Mouse (Mus musculus): ENCODE results near the gene Fgfr2. TPM values are rescaled to one million over a fixed set of nuclear protein-coding genes. Genes with fewer than 3 reads are reported as not detected.
A peak's percentile ranks its signal among the peaks of the same experiment; 100 is the strongest.

Fgfr2 gene
- polyA plus RNA-seq, 1 experiment from 2014 or later, result 39.4 TPM

DNA sequence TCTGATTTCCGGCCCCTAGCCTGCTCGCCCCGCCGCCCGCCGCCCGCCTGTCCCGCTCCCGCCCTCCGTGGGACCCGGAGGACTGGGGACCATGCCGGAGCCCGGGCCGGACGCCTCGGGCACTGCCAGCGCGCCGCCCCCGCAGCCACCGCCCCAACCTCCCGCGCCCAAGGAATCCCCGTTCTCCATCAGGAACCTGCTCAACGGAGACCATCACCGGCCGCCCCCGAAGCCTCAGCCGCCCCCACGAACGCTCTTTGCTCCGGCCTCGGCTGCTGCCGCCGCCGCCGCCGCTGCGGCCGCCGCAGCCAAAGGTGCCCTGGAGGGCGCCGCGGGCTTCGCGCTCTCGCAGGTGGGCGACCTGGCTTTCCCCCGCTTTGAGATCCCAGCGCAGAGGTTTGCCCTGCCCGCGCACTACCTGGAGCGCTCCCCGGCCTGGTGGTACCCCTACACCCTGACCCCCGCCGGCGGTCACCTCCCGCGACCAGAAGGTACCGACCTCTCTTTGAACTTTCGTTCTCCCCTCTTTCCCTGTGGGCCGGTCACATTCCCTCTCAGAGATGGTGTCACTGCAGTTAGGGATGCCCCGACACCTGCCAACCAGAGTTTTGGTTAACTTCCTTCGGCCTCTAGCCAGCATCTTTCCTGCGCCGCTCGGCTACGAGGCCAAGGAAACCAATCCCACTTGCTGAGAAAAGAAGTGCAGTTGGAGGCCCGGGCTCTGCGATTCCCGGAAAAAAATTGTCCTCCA is 1580.1 kb downstream of the Fgfr2 start:
- Histone ChIP-seq H3K9ac (replicated peaks) (no peak overlapping the region; the same call in 1 of the 2 replicates), H3K4me1 (replicated peaks) (peaks cover 29% of the 10 kb centered on the region), H3K4me2 (replicated peaks) (peak overlapping the region; percentile 63), H3K27me3 (peaks cover 99% of the 10 kb centered on the region), H3K9me3 (no peaks in the 10 kb centered on the region), H3K36me3 (no peaks in the 10 kb centered on the region), H3K27ac (no peak overlapping the region), H3K4me3 (replicated peaks) (peak overlapping the region; percentile 37)
- WGBS, result under 1% methylated on average over 59 of the region's 71 CpGs
- ATAC-seq, result peak; percentile 29

DNA sequence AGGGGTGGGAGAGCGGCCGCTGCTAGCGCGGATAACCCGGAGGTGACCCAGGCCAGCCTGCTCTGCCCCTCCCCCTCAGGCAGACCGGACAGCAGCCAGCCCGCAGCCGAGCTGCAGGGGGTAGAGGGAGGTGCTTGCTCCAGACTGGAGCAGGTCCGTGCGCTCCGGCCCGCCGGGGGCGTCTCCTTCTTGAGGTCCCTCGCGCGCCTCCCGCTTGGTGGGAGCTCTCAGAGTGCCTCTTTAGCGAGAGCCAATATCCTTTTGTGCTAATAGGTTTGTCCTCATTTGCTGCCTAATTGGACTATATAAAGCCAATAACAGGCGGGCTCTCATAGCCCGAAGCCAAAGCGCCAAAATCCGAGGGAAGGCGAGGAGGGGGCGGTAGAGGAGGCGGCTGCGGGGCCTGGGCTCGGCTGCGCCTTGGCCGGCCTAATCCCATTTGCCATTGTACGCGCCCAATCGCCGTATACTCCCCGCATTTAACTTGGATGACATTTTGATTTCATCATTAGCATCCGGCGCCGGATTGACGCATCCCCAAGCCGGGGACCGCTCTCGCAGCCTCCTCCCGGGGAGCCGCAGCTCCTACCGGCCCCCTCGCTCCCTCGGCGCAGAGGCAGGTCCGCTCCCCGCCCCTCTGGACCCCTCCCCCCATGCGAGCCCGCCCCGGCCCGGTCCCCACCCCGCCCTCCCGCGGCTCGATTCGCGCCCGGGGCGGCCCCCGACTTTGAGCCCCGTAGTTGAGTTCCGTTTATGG is 1580.9 kb downstream of the Fgfr2 start, which contains the start of gene Hmx3:
Hmx3 (plus strand) TSS at position 753 of the 757 bp plus-strand sequence.
- no peaks in the 10 kb centered on the region for H3K9me3 ChIP-seq
- ATAC-seq, result peak; percentile 63

DNA sequence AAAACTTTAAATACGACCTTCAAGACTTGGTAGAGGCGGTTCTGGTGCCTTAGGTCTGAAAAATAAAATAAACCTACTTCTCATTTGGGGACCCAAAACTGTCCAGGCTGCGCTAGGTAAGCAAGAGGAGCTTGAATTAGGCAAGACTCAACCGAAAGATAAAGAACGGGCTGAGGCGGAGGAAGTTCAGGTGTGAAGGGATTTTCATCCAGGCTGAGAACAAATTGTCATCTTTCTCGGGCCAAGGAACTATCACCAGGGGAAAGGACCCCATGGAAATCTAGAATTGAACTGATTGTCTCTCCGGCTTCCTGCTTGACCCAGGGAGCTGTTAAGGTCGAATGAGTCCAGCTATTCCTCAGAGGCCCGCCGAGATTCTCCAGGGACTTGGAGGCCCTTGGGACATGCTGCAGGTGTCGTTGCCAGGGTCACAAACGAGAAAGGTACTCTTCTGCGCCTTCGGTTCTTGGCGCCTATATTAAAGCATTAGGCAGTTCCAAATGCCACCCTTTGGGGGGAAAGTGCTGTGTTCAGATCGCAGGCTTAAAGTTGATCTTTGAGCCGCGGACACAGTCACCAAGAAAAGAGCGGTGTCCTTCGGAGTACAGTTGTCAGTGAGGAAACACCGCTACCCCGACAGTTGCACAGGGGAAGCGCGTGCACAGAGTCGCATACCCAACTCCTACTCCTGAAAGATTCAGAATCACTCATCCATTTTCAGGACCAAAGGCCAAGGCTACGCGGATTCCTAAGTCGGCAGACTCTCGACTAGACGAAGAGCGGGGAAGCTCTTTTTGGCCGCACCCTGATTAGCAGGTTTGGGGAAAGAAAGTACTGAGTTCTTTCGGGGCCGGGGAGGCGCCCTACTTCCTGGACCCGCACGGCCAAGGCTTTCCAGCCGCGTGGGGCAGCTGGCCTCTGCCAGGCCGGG is 1581.7 kb downstream of the Fgfr2 start:
- ATAC-seq, result no peak
- 1% methylated on average over 41 of the region's 41 CpGs for WGBS

More for the DNA sequence above, 1580.9 kb downstream of the Fgfr2 start, which contains the start of gene Hmx3:
- Histone ChIP-seq H3K4me3 (replicated peaks) (peak within 1 kb of the TSS; percentile 37), H3K4me2 (replicated peaks) (peak within 1 kb of the TSS; percentile 63), H3K36me3 (no peaks in the 10 kb centered on the region), H3K4me1 (replicated peaks) (peaks cover 29% of the 10 kb centered on the region), H3K27me3 (peaks cover 99% of the 10 kb centered on the region), H3K9ac (replicated peaks) (no peak within 1 kb of the TSS; the same call in 1 of the 2 replicates), H3K27ac (no peak within 1 kb of the TSS)
- under 1% methylated on average over 63 of the region's 65 CpGs for WGBS

DNA sequence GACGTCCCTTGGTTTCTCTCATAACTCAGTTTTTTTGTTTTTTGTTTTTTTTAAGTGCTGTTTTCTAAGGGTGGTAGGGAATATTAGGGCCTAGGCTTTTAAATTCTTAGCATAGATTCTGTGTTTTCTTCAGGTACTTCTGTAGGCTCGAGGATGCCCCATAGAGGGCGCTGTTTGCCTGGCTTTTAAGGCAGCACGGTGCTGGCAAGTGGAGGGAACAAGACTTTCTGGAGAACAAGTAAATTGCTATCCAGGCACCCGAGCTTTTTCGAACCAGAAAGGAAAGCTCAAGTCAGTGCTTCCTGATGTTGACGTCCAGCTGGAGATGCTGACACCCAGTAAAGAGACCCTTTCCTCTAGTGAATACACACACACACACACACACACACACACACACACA is 1583.2 kb downstream of the Fgfr2 start:
- no peaks in the 10 kb centered on the region for H3K9me3 ChIP-seq
- peaks cover 90% of the 10 kb centered on the region for H3K27me3 ChIP-seq
- peaks cover 29% of the 10 kb centered on the region for H3K4me1 ChIP-seq (replicated peaks)
- H3K4me3 ChIP-seq (replicated peaks), result no peak overlapping the region
- H3K9ac ChIP-seq (replicated peaks), result no peak overlapping the region
- H3K4me2 ChIP-seq (replicated peaks), result no peak overlapping the region
- H3K27ac ChIP-seq, result no peak overlapping the region
- whole genome bisulfite sequencing, result 0% methylated on average over 7 of the region's 7 CpGs
- peak; percentile 57; the same call in 1 of the 2 replicates for ATAC-seq
- H3K36me3 ChIP-seq, result no peaks in the 10 kb centered on the region

More for the DNA sequence above, 1581.7 kb downstream of the Fgfr2 start:
- Histone ChIP-seq H3K36me3 (no peaks in the 10 kb centered on the region), H3K4me3 (replicated peaks) (peak overlapping the region; percentile 37), H3K9me3 (no peaks in the 10 kb centered on the region), H3K27ac (no peak overlapping the region), H3K9ac (replicated peaks) (no peak overlapping the region), H3K4me1 (replicated peaks) (peaks cover 29% of the 10 kb centered on the region), H3K4me2 (replicated peaks) (peak overlapping the region; percentile 63), H3K27me3 (peaks cover 99% of the 10 kb centered on the region)

DNA sequence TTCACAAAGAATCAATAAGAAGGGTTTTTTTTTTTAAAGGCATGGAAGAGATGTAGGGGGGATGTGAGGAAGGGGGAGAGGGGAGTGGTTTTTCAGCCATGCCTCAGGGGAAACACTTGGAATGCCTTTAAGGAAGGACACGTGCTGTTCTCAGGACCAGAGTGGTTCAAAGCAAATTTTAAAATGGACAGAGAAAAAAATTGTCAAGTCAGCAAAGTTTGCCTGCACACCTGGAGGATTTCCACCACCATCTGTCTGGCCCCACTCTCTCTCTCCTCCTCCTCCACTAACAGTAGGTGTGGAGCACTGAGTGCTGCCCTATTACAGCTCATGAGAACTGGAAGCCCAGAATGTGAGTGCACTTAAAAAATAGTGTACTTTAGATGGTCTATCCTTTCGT is 1619.4 kb downstream of the Fgfr2 start:
- no peak for ATAC-seq
- no peak overlapping the region for H3K4me2 ChIP-seq (replicated peaks)
- H3K36me3 ChIP-seq, result no peaks in the 10 kb centered on the region
- H3K27ac ChIP-seq, result no peak overlapping the region
- no peaks in the 10 kb centered on the region for H3K9me3 ChIP-seq
- H3K27me3 ChIP-seq, result no peaks in the 10 kb centered on the region
- H3K4me1 ChIP-seq (replicated peaks), result no peaks in the 10 kb centered on the region
- no peak overlapping the region for H3K4me3 ChIP-seq (replicated peaks)
- 82% methylated on average over 2 of the region's 2 CpGs for WGBS
- no peak overlapping the region for H3K9ac ChIP-seq (replicated peaks)

DNA sequence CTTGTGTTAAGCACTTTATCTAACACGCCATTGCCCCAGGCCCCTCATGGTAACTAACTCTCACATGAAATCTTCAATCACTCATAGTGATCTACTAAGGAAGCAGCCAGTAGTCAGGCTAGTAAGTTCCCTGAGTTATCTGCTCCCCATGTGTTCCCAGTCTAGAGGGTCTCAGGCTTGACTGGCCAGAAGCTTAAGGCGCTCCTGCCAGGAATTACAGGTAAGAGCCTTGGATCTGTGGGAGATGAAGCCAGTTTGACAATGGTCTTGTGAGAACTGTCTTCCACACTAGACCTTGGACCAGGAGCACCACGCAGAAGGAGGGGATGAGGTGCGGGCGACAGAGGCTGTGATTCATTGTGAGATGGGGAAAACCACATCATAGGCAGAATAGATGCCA is 1644.7 kb downstream of the Fgfr2 start:
- 94% methylated on average over 5 of the region's 5 CpGs for WGBS
- Histone ChIP-seq H3K4me2 (replicated peaks) (no peak overlapping the region), H3K27me3 (no peaks in the 10 kb centered on the region), H3K27ac (no peak overlapping the region), H3K4me1 (replicated peaks) (0 out of 2 replicates have a peak, but pooled peaks cover 2% of the 10 kb centered on the region), H3K9me3 (no peaks in the 10 kb centered on the region), H3K4me3 (replicated peaks) (no peak overlapping the region), H3K9ac (replicated peaks) (no peak overlapping the region), H3K36me3 (no peaks in the 10 kb centered on the region)
- ATAC-seq, result no peak

DNA sequence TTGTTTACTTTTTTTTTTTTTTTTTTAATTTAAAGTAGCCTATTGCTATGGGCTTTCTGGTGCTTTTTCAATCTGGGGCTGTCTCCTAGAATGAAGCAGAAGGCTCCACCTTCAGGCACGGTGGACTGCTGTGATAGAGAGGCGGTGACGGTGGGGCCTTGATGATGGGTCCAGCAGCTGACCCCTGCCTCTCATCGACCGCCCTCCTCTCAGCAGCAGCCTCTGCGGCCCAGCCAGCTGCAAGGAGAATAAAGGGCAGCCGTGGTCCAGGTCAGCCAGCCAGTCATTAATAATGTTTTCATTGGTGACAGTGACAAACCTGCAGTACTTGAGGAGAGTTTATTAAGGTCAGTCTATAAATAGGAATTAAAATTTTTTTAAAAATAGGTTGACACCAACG is 1646.0 kb downstream of the Fgfr2 start:
- Histone ChIP-seq H3K4me1 (replicated peaks) (0 out of 2 replicates have a peak, but pooled peaks cover 2% of the 10 kb centered on the region), H3K9ac (replicated peaks) (no peak overlapping the region), H3K27me3 (no peaks in the 10 kb centered on the region), H3K9me3 (no peaks in the 10 kb centered on the region), H3K27ac (no peak overlapping the region), H3K4me3 (replicated peaks) (no peak overlapping the region), H3K36me3 (no peaks in the 10 kb centered on the region), H3K4me2 (replicated peaks) (no peak overlapping the region)
- no peak for ATAC-seq
- WGBS, result 26% methylated on average over 8 of the region's 8 CpGs

DNA sequence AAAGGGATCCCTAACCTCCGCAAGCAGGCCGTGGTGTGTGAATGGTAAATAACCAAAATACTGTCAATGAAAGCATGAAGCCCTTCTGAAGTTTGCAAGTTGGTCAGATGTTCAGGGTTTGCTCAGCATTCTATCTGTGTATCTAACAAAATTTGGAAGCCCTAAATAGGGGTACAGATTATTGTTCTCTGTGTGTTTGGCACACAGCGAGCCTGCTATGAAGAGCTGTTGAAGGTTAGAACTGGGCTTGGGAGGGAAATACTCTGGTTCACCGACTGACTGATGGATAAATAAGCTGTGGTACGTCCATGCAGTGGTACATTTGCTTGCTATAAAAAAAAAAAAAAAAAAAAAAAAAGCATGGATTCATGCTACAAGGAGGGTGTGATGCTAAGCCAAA is 1651.6 kb downstream of the Fgfr2 start:
- no peak overlapping the region for H3K27ac ChIP-seq
- H3K36me3 ChIP-seq, result no peaks in the 10 kb centered on the region
- H3K9me3 ChIP-seq, result 0 out of 2 replicates have a peak, but pooled peaks cover 4% of the 10 kb centered on the region
- ATAC-seq, result no peak
- no peak overlapping the region for H3K4me3 ChIP-seq (replicated peaks)
- no peak overlapping the region for H3K9ac ChIP-seq (replicated peaks)
- H3K27me3 ChIP-seq, result peaks cover 15% of the 10 kb centered on the region; the same call in 1 of the 2 replicates
- 91% methylated on average over 5 of the region's 5 CpGs for WGBS
- no peak overlapping the region for H3K4me2 ChIP-seq (replicated peaks)
- peaks cover 6% of the 10 kb centered on the region; the same call in 1 of the 2 replicates for H3K4me1 ChIP-seq (replicated peaks)

DNA sequence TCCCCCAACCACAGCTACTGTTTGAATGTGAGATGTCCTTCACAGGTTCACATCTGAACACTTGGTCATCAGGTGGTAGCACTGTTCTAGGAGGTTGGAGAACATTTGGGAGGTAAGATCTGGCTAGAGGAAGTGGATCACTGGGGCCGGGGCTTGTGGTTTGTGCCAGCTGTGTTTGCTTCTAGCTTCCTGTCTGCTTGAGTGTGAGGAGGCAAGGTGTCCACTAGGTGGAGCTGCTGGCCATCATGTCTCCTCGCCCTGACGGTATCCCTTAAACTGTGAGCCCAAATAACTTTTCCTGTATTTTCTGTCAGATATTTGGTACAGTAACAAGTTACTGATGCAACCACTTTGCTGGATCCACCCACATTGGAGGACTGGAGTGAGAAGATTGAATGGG is 1653.6 kb downstream of the Fgfr2 start:
- Histone ChIP-seq H3K4me3 (replicated peaks) (no peak overlapping the region), H3K27ac (no peak overlapping the region), H3K4me2 (replicated peaks) (no peak overlapping the region), H3K27me3 (peaks cover 23% of the 10 kb centered on the region; the same call in 1 of the 2 replicates), H3K9me3 (0 out of 2 replicates have a peak, but pooled peaks cover 4% of the 10 kb centered on the region), H3K36me3 (no peaks in the 10 kb centered on the region), H3K4me1 (replicated peaks) (peaks cover 22% of the 10 kb centered on the region), H3K9ac (replicated peaks) (no peak overlapping the region)
- ATAC-seq, result no peak
- 82% methylated on average over 3 of the region's 3 CpGs for WGBS

DNA sequence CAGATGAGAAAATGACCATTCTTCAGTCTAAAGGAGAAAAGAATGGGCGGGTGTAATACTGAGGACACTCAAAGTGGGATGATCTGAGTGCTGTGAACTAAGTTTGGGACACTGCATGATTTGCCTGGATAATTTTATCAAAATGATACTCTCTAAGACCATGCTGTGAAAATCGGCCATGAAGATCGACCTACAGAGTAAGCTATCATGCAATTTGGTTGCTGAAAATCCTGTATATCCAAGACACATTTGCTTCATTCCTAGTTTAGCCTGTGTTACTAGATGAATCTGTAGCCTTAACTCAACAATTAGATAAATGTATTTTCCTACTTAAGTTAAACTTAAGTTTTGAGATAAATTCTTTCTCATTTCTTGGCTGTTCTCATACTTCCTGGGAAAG is 1655.8 kb downstream of the Fgfr2 start:
- H3K9ac ChIP-seq (replicated peaks), result no peak overlapping the region
- H3K4me3 ChIP-seq (replicated peaks), result no peak overlapping the region
- H3K36me3 ChIP-seq, result no peaks in the 10 kb centered on the region
- 97% methylated on average over 3 of the region's 3 CpGs for WGBS
- H3K4me2 ChIP-seq (replicated peaks), result no peak overlapping the region
- no peak overlapping the region for H3K27ac ChIP-seq
- H3K27me3 ChIP-seq, result peaks cover 33% of the 10 kb centered on the region
- peaks cover 28% of the 10 kb centered on the region for H3K4me1 ChIP-seq (replicated peaks)
- 0 out of 2 replicates have a peak, but pooled peaks cover 4% of the 10 kb centered on the region for H3K9me3 ChIP-seq
- ATAC-seq, result no peak

DNA sequence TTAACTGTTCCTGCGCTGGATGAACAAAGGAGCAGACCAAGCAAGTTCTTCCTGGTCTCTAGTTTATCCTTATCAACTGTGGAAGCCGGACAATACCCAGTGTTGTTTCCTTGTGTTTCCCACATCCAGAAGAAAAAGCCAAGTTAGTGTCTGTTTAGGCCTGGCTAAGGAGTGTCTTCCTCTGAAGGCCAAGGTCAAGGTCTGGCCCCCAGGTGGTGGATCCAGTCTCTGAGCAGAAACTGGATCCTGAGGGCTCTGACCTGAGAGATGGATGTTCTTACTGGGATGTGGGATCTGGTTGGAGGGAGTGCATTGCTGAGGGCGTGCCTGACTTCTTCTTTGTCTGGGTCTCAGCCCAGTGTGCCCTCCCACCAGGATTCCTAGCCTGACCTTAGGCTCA is 1657.4 kb downstream of the Fgfr2 start:
- Histone ChIP-seq H3K36me3 (no peaks in the 10 kb centered on the region), H3K4me2 (replicated peaks) (no peak overlapping the region), H3K4me1 (replicated peaks) (peaks cover 28% of the 10 kb centered on the region), H3K4me3 (replicated peaks) (no peak overlapping the region), H3K27me3 (peaks cover 33% of the 10 kb centered on the region), H3K9ac (replicated peaks) (no peak overlapping the region), H3K9me3 (0 out of 2 replicates have a peak, but pooled peaks cover 4% of the 10 kb centered on the region), H3K27ac (no peak overlapping the region)
- WGBS, result 20% methylated on average over 3 of the region's 3 CpGs
- no peak for ATAC-seq

Measured in midbrain, embryonic 13.5 days (tissue).